ENCODE assay signal across 15 mouse cellular contexts in genomic region chr10:10795321-10795720, GRCm38 (mm10).
"Had no signal": no experiment of that assay in that cellular context is flagged by ENCODE, and none has a peak within 500 bp of the region (broad histone marks: within the 10 kb centered on the region; RNA-seq: fewer than 3 reads in every experiment).

No protein-coding gene starts in this region.

- H3K4me1 ChIP-seq: intestine, embryonic 15.5 days; limb, embryonic 13.5 days; liver, embryonic 15.5 days; megakaryocyte, embryonic 14.5 days had no signal

- H3K4me2 ChIP-seq: intestine, embryonic 15.5 days; limb, embryonic 13.5 days; liver, embryonic 11.5 days; liver, embryonic 15.5 days; midbrain, embryonic 11.5 days had no signal

- ATAC-seq: intestine, embryonic 15.5 days; midbrain, embryonic 16.5 days had no signal

- H3K36me3 ChIP-seq: intestine, embryonic 15.5 days; limb, embryonic 13.5 days; liver, embryonic 15.5 days had no signal

- H3K27me3 ChIP-seq: intestine, embryonic 15.5 days; limb, embryonic 13.5 days; liver, embryonic 15.5 days; megakaryocyte, embryonic 14.5 days had no signal

- H3K4me3 ChIP-seq: intestine, embryonic 15.5 days; layer of hippocampus, adult 2 months; limb, embryonic 13.5 days; liver, embryonic 15.5 days; megakaryocyte, embryonic 14.5 days had no signal

- H3K27ac ChIP-seq: intestine, embryonic 15.5 days; layer of hippocampus, adult 2 months; limb, embryonic 13.5 days; liver, embryonic 15.5 days; macrophage had no signal

- H3K9me3 ChIP-seq: intestine, embryonic 15.5 days; limb, embryonic 13.5 days; liver, embryonic 15.5 days; megakaryocyte, embryonic 14.5 days had no signal

- H3K9ac ChIP-seq: intestine, embryonic 15.5 days; limb, embryonic 13.5 days; liver, embryonic 15.5 days had no signal

- DNase-seq: kidney, adult 18-20 months; kidney, postnatal 10 days; kidney, postnatal 4 days; lung, adult 2 months; lung, postnatal 14 days; thymus, postnatal 36 days had no signal
